Mouse (Mus musculus) CH12.LX (cell line): ENCODE measurements around the gene Phf20. TPM values are rescaled to one million over a fixed set of nuclear protein-coding genes. Genes with fewer than 3 reads are reported as not detected.

Experiments used
- DNase-seq: peaks from one replicate; pipeline ENCODE4 v3.0.0-alpha.2; 2013; ENCODE audit errors: extremely low read depth
- H3K27ac ChIP-seq: 2 replicates; pipeline ENCODE4 v1.5.1; 2012; ENCODE audit warnings: low read depth, mild to moderate bottlenecking, control low read depth, moderate library complexity; ENCODE audit not compliant: insufficient read depth
- H3K27me3 ChIP-seq: replicated peaks from 2 replicates; pipeline ENCODE3; 2012; ENCODE audit warnings: inconsistent platforms
- H3K36me3 ChIP-seq, 2 experiments: replicated peaks in 1 of 2; 2 replicates each; pipeline versions ENCODE3 to v1.6.1; 2012; ENCODE audit warnings: inconsistent platforms in 1 of 2, low read length in 1 of 2, mild to moderate bottlenecking in 1 of 2, mixed read lengths in 1 of 2, moderate library complexity in 1 of 2; ENCODE audit not compliant: control insufficient read depth in 1 of 2, insufficient read depth in 1 of 2
- H3K4me1 ChIP-seq, 2 experiments: 2 replicates each; pipeline ENCODE4 v1.6.1; 2012; ENCODE audit warnings: inconsistent platforms in 1 of 2, moderate library complexity in 1 of 2; ENCODE audit not compliant: insufficient read depth in 2 of 2, control insufficient read depth in 1 of 2
- H3K4me2 ChIP-seq: 2 replicates; pipeline ENCODE4 v1.6.1; 2012; ENCODE audit warnings: low read depth, mild to moderate bottlenecking, control low read depth; ENCODE audit not compliant: poor library complexity, insufficient read depth, severe bottlenecking
- H3K4me3 ChIP-seq, 3 experiments: fragments of 150-350 bp in 1 of 3; sonication (generic) in 1 of 3; replicated peaks in 1 of 3; 2 replicates each; pipeline versions ENCODE3 to v1.5.1; 2011 to 2012; ENCODE audit warnings: low read depth in 2 of 3, low read length in 2 of 3, mild to moderate bottlenecking in 2 of 3, moderate library complexity in 2 of 3, control low read depth in 1 of 3, improper control_type of control experiment in 1 of 3, inconsistent platforms in 1 of 3, mixed read lengths in 1 of 3; ENCODE audit not compliant: poor library complexity in 1 of 3
- H3K79me2 ChIP-seq: replicated peaks from 2 replicates; pipeline ENCODE4 v1.6.1; 2012; ENCODE audit warnings: mild to moderate bottlenecking, moderate library complexity; ENCODE audit not compliant: control insufficient read depth, poor library complexity, insufficient read depth, severe bottlenecking; ENCODE audit errors: extremely low read depth
- H3K9ac ChIP-seq: 2 replicates; pipeline ENCODE4 v1.6.1; 2012; ENCODE audit warnings: low read depth, mild to moderate bottlenecking, control low read depth, moderate library complexity; ENCODE audit not compliant: insufficient read depth
- H3K9me3 ChIP-seq: replicated peaks from 2 replicates; pipeline ENCODE3; 2012; ENCODE audit warnings: low read length, inconsistent platforms, mixed read lengths
- CHD1 ChIP-seq: IDR thresholded peaks from 2 replicates; pipeline ENCODE4 v1.6.1; 2012; ENCODE audit warnings: low read depth, low read length, improper control_type of control experiment, inconsistent platforms
- CTCF ChIP-seq, 2 experiments: IDR thresholded peaks in 1 of 2; conservative IDR thresholded peaks in 1 of 2; 2 replicates each; pipeline ENCODE4 v1.5.1; 2011 to 2012; ENCODE audit warnings: low read depth in 2 of 2, low read length in 2 of 2, improper control_type of control experiment in 1 of 2, inconsistent platforms in 1 of 2, mild to moderate bottlenecking in 1 of 2, moderate library complexity in 1 of 2
- E2F4 ChIP-seq: IDR thresholded peaks from 2 replicates; pipeline ENCODE4 v1.6.1; 2011; ENCODE audit warnings: low read depth, low read length, improper control_type of control experiment; ENCODE audit not compliant: insufficient replicate concordance
- ELF1 ChIP-seq: IDR thresholded peaks from 2 replicates; pipeline ENCODE4 v1.6.1; 2014; ENCODE audit warnings: low read depth, mild to moderate bottlenecking, inconsistent platforms, low read length, improper control_type of control experiment
- EP300 ChIP-seq: IDR thresholded peaks from 2 replicates; pipeline ENCODE4 v1.6.1; 2011; ENCODE audit warnings: low read length, improper control_type of control experiment
- JUND ChIP-seq: conservative IDR thresholded peaks from 2 replicates; pipeline ENCODE4 v1.6.1; 2011; ENCODE audit warnings: low read depth, low read length, improper control_type of control experiment
- KAT2A ChIP-seq: IDR thresholded peaks from 2 replicates; pipeline ENCODE4 v1.6.1; 2012; ENCODE audit warnings: low read length, improper control_type of control experiment, inconsistent platforms; ENCODE audit not compliant: insufficient replicate concordance
- MAFK ChIP-seq: IDR thresholded peaks from 2 replicates; pipeline ENCODE4 v1.6.1; 2011; ENCODE audit warnings: low read length, improper control_type of control experiment; ENCODE audit not compliant: insufficient replicate concordance
- MEF2A ChIP-seq: IDR thresholded peaks from 2 replicates; pipeline ENCODE4 v1.6.1; 2014; ENCODE audit warnings: low read depth, mild to moderate bottlenecking, inconsistent platforms, low read length, improper control_type of control experiment, borderline replicate concordance
- NELFE ChIP-seq: IDR thresholded peaks from 2 replicates; pipeline ENCODE4 v1.6.1; 2011; ENCODE audit warnings: low read depth, low read length, improper control_type of control experiment
- POLR2AphosphoS2 ChIP-seq: IDR thresholded peaks from 2 replicates; pipeline ENCODE4 v1.6.1; 2011; ENCODE audit warnings: low read depth, low read length, improper control_type of control experiment
- RAD21 ChIP-seq: IDR thresholded peaks from 2 replicates; pipeline ENCODE4 v1.6.1; 2011; ENCODE audit warnings: low read depth, mild to moderate bottlenecking, low read length, improper control_type of control experiment, moderate library complexity
- SIN3A ChIP-seq: IDR thresholded peaks from 2 replicates; pipeline ENCODE4 v1.6.1; 2012; ENCODE audit warnings: low read length, improper control_type of control experiment, inconsistent platforms
- USF1 ChIP-seq: IDR thresholded peaks from 2 replicates; pipeline ENCODE4 v1.6.1; 2014; ENCODE audit warnings: low read depth, mild to moderate bottlenecking, inconsistent platforms, low read length, improper control_type of control experiment
- ZC3H11A ChIP-seq: IDR thresholded peaks from 2 replicates; pipeline ENCODE4 v1.6.1; 2012; ENCODE audit warnings: low read depth, mild to moderate bottlenecking, inconsistent platforms, low read length, improper control_type of control experiment
- ZMIZ1 ChIP-seq: IDR thresholded peaks from 2 replicates; pipeline ENCODE4 v1.6.1; 2012; ENCODE audit warnings: low read depth, mild to moderate bottlenecking, inconsistent platforms, low read length, improper control_type of control experiment
- dilution Hi-C: fragments of 300-500 bp; cut with MboI; formaldehyde crosslinking; loops from 2 replicates; pipeline ENCODE4 v1.14.3; 2020; ENCODE audit warnings: low sequenced_read_pairs; ENCODE audit not compliant: extremely low pct_unique_long_range_greater_than_20kb, extremely low pct_ligation_motif_present
- in situ Hi-C: fragments of 300-500 bp; cut with MboI; formaldehyde crosslinking; loops from 3 replicates; pipeline ENCODE4 v1.14.3; 2019; ENCODE audit warnings: low sequenced_read_pairs, low pct_ligation_motif_present, low pct_unique_long_range_greater_than_20kb, mixed read lengths
- polyA plus RNA-seq: library from polyadenylated mRNA; unstranded; fragments of >175 nt; gene quantifications from 2 replicates; pipeline ENCODE4 v1.2.1, GENCODE M21; 2012; ENCODE audit warnings: low read depth; ENCODE audit not compliant: insufficient read length
- total RNA-seq, 2 experiments: library from RNA; depleted of rRNA; stranded (reverse); fragments of 300-350 nt in 1 of 2; fragments of >200 nt in 1 of 2; gene quantifications; 2 replicates each; pipeline ENCODE4 v1.2.3; 2012 to 2014

Gene Phf20
- total and polyA plus RNA-seq, 3 experiments, result 11.7 to 17.6 (median 13.3) TPM

GRCm38 (mm10) chr2:156147316-156147915 lies 48.9 kb upstream of the Phf20 start:
- no peak overlapping the region for H3K4me2 ChIP-seq
- in situ Hi-C loops, result loop anchor here (25.0 kb wide), 1 partner anchor 310 kb away; the partner anchor contains the start of genes Eif6 and Fam83c
- dilution Hi-C loops, result no loop called here
- peaks cover 0 to 21% of the 10 kb centered on the region in 2 experiments; a peak in 2 of 4 replicates for H3K4me1 ChIP-seq
- peaks cover 33% of the 10 kb centered on the region for H3K79me2 ChIP-seq
- H3K27ac ChIP-seq, result no peak overlapping the region
- TF ChIP-seq POLR2AphosphoS2 (peak; percentile 60; the same call in 1 of the 2 replicates), RAD21 (no peak)
- TF ChIP-seq, all 38 proteins: peak for 1
- DNase-seq, result no peak
- Histone ChIP-seq H3K27me3 (no peaks in the 10 kb centered on the region), H3K36me3 (peaks cover 31 to 55% of the 10 kb centered on the region in 2 experiments), H3K9me3 (no peaks in the 10 kb centered on the region), H3K9ac (no peak overlapping the region), H3K4me3 (no peak overlapping the region)

- Histone ChIP-seq H3K4me1 (peaks cover 0 to 22% of the 10 kb centered on the region in 2 experiments; a peak in 2 of 4 replicates), H3K27me3 (no peaks in the 10 kb centered on the region), H3K36me3 (peaks cover 47 to 87% of the 10 kb centered on the region in 2 experiments), H3K9ac (no peak overlapping the region), H3K9me3 (no peaks in the 10 kb centered on the region), H3K79me2 (peaks cover 47% of the 10 kb centered on the region), H3K27ac (no peak overlapping the region), H3K4me3 (no peak overlapping the region), H3K4me2 (no peak overlapping the region)
- TF ChIP-seq ZMIZ1, result no peak
- TF ChIP-seq EP300, result no peak
- TF ChIP-seq SIN3A, result no peak
- no peak for TF ChIP-seq ZC3H11A
- TF ChIP-seq E2F4, result no peak
- TF ChIP-seq CHD1, result no peak
- in situ Hi-C loops, result no loop called here
- dilution Hi-C loops, result no loop called here
- DNase-seq, result no peak
Measured at GRCm38 (mm10) chr2:156151538-156151937, 44.7 kb upstream of the Phf20 start.

- no peak for TF ChIP-seq MAFK
- TF ChIP-seq MEF2A, result no peak
- no peak for TF ChIP-seq ELF1
- TF ChIP-seq POLR2AphosphoS2, result no peak
- TF ChIP-seq JUND, result no peak
- TF ChIP-seq USF1, result no peak
- no peak for TF ChIP-seq ZMIZ1
- no peak for TF ChIP-seq NELFE
- no peak for TF ChIP-seq ZC3H11A
- TF ChIP-seq EP300, result no peak
- no peak for TF ChIP-seq CTCF (conservative IDR thresholded peaks at IDR 0.05 in 1 of 2, IDR thresholded peaks at IDR 0.05 in 1 of 2; ENCODE audit: low read depth in 2 of 2, low read length in 2 of 2)
- no peak for TF ChIP-seq E2F4
- no peak for TF ChIP-seq KAT2A
- TF ChIP-seq, all 38 proteins: peak for 0
- Histone ChIP-seq H3K27me3 (no peaks in the 10 kb centered on the region), H3K36me3 (peaks cover 48 to 89% of the 10 kb centered on the region in 2 experiments)
Measured at GRCm38 (mm10) chr2:156165478-156165877, 30.8 kb upstream of the Phf20 start.

More at GRCm38 (mm10) chr2:156165478-156165877, 30.8 kb upstream of the Phf20 start:
- Histone ChIP-seq H3K9ac (no peak overlapping the region), H3K27ac (no peak overlapping the region), H3K4me1 (no peaks in the 10 kb centered on the region; a peak in 1 of 4 replicates), H3K79me2 (peaks cover 65% of the 10 kb centered on the region), H3K4me3 (no peak overlapping the region), H3K9me3 (no peaks in the 10 kb centered on the region), H3K4me2 (no peak overlapping the region)
- no peak for DNase-seq
- in situ Hi-C loops, result no loop called here
- dilution Hi-C loops, result no loop called here
